Mouse (Mus musculus) embryo, embryonic 11.5 days (tissue): ENCODE data around the gene Pts.
A peak's percentile ranks its signal among the peaks of the same experiment; 100 is the strongest.

Experiments used
- DNase-seq: peaks from one replicate; pipeline ENCODE4 v3.0.0-alpha.2; 2012; ENCODE audit warnings: low read depth, low spot score

Gene Pts

GRCm38 (mm10) chr9:50530890-50531289, 2.4 kb upstream of the Pts start:
- no peak for DNase-seq

DNA sequence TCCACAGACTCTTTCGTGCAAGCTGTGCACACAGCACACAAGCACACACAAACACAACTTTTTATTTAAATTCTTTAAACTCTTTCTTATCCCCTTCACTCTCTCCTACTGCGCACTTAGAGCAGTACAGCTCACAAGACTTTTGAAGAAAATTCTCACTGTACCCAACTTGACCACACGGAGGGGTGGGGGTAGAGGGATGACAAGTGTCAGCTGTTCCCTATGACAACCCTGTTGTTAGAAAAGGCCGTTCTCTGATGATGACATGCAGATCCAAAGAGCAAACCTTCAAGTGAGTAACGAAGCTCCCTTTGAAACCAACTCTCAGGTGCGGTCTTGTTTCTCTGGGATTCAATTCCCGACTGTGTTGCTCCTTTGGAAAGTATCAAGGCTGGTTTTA, 664 bp downstream of the Pts start:
- DNase-seq = no peak

DNA sequence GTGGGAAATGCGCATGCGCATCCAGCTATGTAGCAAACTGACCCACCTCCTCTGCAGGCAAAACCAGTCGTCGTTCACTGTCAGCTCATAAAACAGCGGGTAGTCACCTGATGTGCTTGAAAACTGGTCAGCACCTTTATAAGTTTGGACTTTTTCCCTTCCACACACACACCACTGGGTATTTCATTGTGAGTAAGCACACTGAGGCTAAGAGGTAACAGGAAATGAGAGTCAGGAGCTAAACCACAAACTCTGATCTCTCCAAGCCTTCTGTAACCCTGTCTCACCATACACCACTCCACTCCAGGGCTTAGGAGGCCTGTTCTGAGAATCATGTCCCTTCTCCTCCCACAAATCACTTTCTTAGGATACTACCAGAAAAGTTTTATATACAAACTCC, 2.9 kb downstream of the Pts start:
- no peak for DNase-seq

GRCm38 (mm10) chr9:50524936-50525335, 3.6 kb downstream of the Pts start:
- no peak for DNase-seq

DNA sequence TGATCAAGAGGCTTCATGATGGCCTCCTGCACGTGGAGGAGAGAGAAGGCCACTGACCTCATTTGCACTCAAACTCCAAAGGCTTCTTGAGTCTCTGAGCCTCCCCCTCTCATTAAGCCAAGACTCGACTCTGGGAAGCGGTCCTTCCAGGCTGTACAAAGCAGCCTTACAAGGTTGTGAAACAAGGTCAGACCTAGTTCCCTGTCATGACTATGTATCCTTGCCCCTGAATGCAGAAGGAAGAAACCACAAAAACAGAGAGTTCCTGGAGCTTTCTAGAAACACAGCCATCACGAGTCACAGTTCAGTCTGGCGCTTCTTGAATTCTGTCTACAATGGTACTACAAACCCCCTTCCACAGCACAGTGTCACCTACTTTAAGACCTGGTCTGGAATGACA, 6.0 kb downstream of the Pts start:
- no peak for DNase-seq

- no peak for DNase-seq
Measured at GRCm38 (mm10) chr9:50521562-50521961, 7.0 kb downstream of the Pts start.

GRCm38 (mm10) chr9:50520748-50521147, 7.8 kb downstream of the Pts start:
- DNase-seq = no peak

DNA sequence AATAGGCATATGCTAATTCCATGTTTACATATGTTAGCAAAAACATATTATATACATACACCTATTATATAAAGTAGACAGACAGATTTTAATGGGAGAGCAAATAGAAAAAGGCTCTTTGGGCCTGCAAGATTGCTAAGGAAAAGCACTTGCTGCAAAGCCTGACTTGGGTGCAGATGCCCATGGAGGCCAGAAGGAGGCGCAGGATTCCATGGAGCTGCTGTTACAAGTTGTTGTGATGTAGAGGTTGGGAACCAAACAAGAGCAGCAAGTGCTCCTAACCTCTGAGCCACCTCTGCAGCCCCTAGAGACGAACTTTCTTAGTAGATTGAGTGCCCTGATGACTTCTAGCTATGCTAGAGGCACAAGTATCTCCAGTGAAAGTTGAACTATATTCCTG, 9.7 kb downstream of the Pts start:
- no peak for DNase-seq

GRCm38 (mm10) chr9:50515462-50515861, 13.1 kb downstream of the Pts start:
- DNase-seq = no peak

DNA sequence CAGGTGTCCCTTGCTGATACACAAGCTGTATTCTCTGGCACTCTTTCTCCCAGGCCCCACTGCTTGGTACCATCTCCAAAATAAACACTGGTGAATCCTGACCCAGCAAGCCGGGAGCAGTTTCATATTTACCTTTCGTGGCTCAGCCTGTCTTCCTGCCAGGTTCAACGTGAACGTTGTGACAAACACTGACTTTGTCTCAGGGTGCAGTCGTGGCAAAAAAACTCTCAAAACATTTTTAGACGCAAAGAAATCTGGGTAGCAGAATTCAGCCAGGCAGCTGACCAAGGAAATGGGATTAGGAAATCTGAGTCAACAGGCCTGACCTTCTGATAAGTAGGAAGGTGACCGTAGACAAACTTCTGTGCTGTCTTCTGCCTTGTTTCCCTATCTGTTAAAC, 21.0 kb downstream of the Pts start:
- DNase-seq = no peak

DNA sequence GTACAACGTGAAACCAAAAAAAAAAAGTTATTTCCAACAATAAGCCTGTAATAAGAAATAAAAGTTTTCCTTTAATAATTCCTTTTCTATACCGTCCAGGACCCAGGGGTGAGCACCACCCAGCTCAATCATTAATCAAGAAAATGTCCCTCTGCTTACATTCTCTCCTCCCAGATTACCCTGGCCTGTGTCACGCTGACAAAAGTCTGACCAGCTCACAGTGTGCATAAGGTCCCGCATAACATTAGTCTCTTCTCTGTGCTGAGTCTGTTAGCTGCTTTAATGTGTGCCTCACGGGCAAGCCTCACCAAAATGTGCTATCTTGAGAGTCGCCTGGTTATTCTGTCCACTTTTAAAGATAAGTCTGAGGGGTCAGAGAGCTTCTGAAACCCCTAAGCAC, 23.1 kb downstream of the Pts start:
- DNase-seq = no peak

DNA sequence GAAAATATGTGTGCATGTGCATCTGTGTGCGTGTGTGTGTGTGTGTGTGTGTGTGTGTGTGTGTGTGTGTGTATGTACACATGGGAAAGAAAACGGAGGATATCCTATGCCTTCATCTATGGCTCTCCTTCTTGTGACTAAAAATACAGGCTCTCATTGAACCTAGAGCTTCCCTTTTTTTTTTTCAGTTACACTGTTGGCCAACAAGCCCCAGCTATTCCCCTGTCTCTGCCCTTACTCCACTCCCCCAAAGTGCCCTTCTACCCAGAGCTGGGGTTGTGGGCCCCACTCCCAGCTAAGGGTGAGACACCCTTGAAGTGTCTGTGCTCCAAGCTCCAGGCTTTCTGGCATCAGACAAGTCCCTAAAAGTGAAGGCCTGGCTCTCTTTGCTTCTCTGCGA, 25.6 kb downstream of the Pts start:
- DNase-seq = no peak

GRCm38 (mm10) chr9:50500974-50501501, 27.5 kb downstream of the Pts start:
- peak; percentile 66 for DNase-seq

DNA sequence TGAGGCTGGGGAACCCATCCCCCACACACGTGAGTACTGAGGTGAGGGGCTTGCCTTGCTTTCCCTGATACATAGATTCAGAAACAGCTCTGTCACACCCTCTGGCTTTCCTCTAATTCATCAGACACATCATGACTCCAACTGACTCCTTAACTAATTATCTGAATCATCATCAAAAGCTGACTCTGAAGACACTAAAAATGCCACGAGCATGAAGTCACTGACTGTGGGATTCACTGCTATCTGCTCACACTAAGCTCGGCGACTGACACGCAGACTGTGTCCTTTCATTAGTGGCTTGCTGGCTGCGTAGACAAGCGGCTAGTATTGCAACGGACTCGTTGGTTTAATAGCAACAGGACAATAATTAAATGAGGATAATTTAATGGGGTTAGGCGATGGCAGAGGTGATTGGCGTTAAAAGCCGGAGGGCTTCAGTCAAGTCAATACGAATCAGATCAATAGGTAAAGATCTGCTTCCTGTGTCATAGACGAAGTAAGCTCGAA, 28.0 kb downstream of the Pts start:
- no peak for DNase-seq

- DNase-seq = no peak
Measured at GRCm38 (mm10) chr9:50499781-50500180, 28.7 kb downstream of the Pts start.

DNA sequence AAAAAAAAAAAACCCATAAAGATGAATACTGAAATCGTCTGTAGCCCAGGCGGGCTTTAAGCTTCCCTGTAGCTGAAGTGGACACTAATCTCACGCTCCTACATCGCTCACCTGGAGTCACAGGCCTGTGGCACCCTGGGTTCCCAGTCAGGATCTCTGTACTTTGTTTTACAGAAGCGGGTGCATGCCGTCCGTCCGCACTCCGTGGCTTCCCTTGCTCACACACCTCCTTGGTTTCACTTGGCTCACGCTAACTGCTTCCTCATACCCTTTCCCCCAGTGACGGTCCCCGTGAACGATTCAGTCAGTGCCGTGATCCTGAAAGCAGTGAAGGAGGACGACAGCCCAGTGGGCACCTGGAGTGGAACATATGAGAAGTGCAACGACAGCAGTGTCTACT, 29.7 kb downstream of the Pts start:
- no peak for DNase-seq

GRCm38 (mm10) chr9:50497536-50497935, 31.0 kb downstream of the Pts start:
- DNase-seq = no peak

DNA sequence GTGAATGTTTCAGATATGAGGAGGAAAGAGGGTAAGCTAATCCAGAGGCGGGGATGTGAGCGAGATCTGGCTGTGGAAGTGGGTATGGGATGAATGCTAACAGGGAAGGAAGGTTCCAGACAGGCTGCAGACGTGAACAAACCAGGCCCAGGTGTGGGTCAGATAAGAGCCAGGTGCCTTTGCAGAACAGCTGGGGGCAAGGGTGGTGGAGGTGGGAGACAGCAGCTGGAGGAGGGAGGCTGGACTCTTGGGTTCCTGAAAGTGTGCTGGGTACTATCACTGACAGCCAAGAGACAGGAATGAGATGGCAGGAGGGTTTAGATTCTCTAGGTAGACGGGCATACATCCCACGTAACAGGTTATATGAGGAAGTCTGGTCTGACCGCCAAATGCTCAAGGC, 31.4 kb downstream of the Pts start:
- DNase-seq = no peak

- DNase-seq = no peak
Measured at GRCm38 (mm10) chr9:50496546-50496945, 32.0 kb downstream of the Pts start.

DNA sequence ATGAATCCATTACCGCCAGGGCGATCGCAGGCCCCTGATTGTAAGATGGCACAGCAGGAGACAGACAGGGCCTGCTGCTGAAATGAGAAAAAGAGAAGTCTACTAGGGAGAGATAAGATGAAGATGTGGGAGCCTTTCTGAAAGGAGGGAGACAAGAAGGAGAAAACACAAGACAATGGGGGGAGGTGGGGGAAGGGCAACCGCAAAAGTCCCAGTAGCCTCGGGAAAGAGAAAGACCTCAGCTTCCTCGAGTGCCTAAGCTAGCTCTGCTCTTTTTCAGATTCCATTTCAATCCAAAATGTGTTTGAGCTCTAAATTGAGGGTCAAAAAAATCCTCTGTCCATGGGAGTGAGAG, 32.4 kb downstream of the Pts start:
- no peak for DNase-seq

DNA sequence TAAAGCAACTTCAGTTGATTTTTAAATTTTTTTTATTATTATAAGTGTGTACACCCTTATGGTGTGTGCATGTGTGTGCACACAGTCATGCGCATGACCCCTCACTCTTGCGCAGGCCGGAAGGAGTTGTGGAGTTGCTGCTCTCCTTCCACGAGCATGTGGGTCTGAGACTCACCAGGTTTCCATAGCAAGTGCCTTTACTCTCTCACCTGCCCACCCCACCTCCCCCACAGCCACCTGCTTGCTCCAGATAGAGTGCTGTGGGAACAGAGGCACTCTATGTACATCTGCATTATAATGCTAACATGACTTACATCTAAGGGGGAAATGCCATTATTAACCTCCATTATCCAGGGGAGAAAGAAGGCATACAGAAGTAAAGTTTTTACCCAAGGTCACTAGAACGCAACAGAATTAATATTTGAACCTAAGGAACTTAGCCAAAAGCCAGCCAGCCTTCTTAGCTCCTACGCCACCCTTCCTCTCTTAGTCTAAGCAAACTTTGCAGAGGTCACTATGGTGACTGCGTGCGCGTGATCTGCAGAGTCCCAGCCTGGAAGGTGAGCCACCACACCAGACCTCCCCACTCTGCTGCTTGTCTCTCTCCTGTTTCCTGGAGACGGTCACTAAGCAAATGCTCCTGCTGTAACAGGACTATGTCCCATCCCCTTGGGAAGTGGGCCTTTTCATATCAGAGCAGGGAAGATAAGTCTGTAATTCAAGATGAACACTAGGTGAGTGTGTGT, 32.9 kb downstream of the Pts start:
- DNase-seq = no peak

- no peak for DNase-seq
Measured at GRCm38 (mm10) chr9:50494311-50494710, 34.2 kb downstream of the Pts start, which contains the start of gene Plet1. TSS of gene Plet1 (plus strand) at chr9:50494525.

GRCm38 (mm10) chr9:50493777-50494176, 34.7 kb downstream of the Pts start:
- DNase-seq = no peak
